Mouse (Mus musculus): ENCODE results near the gene Cecr2.

DNA sequence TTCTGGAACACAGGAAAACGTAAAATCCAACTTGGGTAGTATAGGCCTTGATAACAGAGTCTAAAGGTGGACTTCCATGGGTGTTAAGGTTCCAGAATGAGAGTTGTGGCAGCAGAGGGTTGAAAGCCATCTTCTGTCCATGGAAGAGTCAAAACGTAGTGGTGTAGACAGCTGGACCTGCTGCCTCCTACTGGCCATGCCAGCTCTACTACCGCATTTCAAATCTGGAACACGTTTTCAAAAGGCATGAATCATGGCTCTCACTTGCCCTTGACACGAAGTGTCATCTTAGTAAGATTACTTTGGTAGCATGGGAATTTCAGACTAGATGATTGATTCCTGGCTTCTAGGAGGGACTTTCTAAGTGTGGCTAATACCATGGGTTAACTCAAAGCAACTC is 8.0 kb downstream of the Cecr2 start:
- peak; percentile 60; the same call in 1 of the 2 replicates for TF ChIP-seq CTCF (IDR thresholded peaks at IDR 0.05; ENCODE audit: control insufficient read depth, insufficient read depth, low read length)
- no peak for TF ChIP-seq POLR2A (IDR thresholded peaks at IDR 0.05; ENCODE audit: borderline replicate concordance, control insufficient read depth, low read depth, low read length)
